Mouse (Mus musculus): ENCODE data around the gene Actr1b. TPM values are rescaled to one million over a fixed set of nuclear protein-coding genes. Genes with fewer than 3 reads are reported as not detected.
A peak's percentile ranks its signal among the peaks of the same experiment; 100 is the strongest.

The Actr1b gene
- polyA plus RNA-seq, 1 experiment from 2014 or later = 102 TPM

DNA sequence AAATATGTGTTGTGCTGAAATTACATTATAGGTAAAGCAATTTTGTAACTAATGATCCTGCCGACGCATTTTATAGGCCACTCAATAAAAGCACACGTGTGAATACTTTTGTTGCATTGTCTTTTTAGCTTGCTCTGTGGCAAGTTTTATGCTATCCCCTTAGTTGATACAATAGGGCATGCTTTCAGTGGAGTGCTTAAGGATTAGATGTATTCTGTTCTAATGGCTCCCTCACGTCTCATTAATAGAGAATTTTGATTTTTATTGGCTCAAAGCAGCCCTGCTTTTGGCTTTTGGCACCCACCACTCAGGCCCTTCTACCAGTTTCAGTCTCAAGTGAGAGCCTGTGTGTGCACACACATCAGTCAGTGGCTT, 9.8 kb upstream of the Actr1b start:
- WGBS = 54% methylated on average over 4 of the region's 4 CpGs

DNA sequence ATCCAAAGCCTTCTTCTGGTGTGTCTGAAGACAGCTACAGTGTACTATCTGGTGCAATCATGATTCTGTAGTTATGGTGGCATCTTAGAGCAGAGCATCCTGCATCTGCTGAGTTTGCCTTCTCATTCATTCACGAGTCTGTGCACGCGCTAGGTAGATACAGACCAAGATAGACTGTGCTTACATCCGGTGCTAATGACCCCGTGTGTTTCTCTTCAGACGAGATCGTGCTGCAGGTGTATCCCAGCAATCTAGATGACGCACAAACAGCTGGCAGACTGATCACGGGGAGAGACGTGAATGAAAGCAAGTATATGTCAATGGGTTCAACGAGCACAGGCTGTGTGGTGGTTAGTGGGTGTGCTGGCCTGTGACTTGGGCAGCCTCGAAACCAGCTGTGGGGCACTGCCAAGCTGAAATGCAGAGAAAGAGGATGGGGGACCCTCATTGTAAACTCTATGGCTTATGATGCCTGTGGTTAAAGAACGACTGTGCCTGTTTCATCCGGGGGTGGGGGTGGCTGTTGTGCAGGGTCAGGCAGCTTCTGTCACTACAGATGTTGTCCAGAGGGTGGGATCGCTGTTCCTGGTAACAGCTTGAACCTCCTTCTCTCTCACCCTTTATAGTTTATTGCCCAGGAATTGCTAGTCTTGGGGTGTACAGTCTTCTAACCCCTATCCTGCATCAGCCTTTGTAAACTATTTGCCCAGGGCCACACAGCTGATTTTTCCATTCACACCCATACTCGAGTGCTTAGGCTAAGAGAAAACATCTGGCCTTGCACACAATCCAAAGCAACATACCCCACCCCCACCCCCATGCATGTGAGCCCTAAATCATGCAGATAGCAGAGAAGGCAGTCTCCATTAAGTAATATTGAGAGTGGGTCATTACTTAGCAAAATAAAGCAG, 9.2 kb upstream of the Actr1b start:
- Histone ChIP-seq H3K4me1 (no peaks in the 10 kb centered on the region), H3K27ac (no peak overlapping the region), H3K4me2 (no peak overlapping the region), H3K36me3 (replicated peaks) (no peaks in the 10 kb centered on the region), H3K4me3 (replicated peaks) (no peak overlapping the region), H3K9me3 (no peaks in the 10 kb centered on the region), H3K9ac (no peak overlapping the region), H3K27me3 (no peaks in the 10 kb centered on the region; the same call in 1 of the 2 replicates)
- 69% methylated on average over 16 of the region's 16 CpGs for WGBS
- no peak for ATAC-seq (ENCODE audit: low FRiP score)

More for the DNA sequence above, 9.8 kb upstream of the Actr1b start:
- Histone ChIP-seq H3K36me3 (replicated peaks) (no peaks in the 10 kb centered on the region), H3K4me1 (no peaks in the 10 kb centered on the region), H3K27me3 (no peaks in the 10 kb centered on the region; the same call in 1 of the 2 replicates), H3K9ac (no peak overlapping the region), H3K4me2 (no peak overlapping the region), H3K27ac (no peak overlapping the region), H3K9me3 (no peaks in the 10 kb centered on the region), H3K4me3 (replicated peaks) (no peak overlapping the region)
- ATAC-seq (ENCODE audit: low FRiP score) = no peak

DNA sequence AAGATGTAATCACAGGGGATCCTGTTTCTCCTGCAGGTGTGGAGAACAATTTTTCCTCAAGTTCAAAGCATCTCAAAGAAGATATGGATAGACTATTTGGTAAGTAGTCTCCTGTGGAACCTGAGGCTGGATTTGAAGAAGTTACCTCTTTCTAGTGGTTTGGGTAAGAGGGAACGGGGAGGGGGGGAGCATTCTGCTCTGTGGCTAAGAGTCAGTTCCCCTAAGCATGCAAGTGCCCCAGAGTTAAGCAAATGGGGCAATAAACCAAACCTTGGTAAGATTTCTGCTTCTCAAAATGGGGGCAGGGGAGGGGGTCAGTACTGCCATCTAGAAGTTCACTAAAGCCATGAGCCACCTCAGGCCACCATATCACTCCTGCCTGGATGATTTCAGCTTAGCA, 4.6 kb upstream of the Actr1b start:
- no peaks in the 10 kb centered on the region for H3K9me3 ChIP-seq
- no peak for ATAC-seq (ENCODE audit: low FRiP score)
- no peaks in the 10 kb centered on the region; the same call in 1 of the 2 replicates for H3K27me3 ChIP-seq
- 59% methylated on average over 1 of the region's 1 CpGs for WGBS
- H3K36me3 ChIP-seq (replicated peaks) = no peaks in the 10 kb centered on the region
- H3K4me1 ChIP-seq = no peaks in the 10 kb centered on the region
- H3K4me2 ChIP-seq = no peak overlapping the region
- no peak overlapping the region for H3K27ac ChIP-seq
- no peak overlapping the region for H3K9ac ChIP-seq
- no peak overlapping the region for H3K4me3 ChIP-seq (replicated peaks)

DNA sequence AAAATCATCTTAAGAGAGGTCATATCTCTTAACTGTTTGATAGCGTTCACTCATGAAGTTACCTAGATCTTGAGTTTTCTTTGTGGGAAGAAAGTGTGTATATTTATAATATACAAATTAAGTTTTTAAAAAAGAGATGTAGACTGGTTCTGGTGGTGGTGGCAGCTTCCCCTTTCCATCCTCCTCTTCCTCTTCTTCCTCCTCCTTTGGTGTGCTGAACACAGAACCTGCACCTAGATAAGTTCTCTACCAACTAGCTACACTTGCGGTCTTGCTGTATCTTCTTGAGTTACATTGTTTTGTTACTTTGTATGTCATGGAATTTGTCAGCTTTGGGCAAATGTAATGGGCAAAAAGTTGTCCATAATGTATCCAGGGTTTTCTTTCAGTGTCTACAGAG, 3.1 kb downstream of the Actr1b start:
- Histone ChIP-seq H3K4me2 (no peak overlapping the region), H3K36me3 (replicated peaks) (peaks cover 14% of the 10 kb centered on the region), H3K27me3 (no peaks in the 10 kb centered on the region), H3K9ac (no peak overlapping the region), H3K4me3 (replicated peaks) (no peak overlapping the region), H3K27ac (no peak overlapping the region), H3K9me3 (no peaks in the 10 kb centered on the region), H3K4me1 (peaks cover 15% of the 10 kb centered on the region)
- WGBS = 97% methylated on average over 2 of the region's 2 CpGs
- ATAC-seq (ENCODE audit: low FRiP score) = no peak

DNA sequence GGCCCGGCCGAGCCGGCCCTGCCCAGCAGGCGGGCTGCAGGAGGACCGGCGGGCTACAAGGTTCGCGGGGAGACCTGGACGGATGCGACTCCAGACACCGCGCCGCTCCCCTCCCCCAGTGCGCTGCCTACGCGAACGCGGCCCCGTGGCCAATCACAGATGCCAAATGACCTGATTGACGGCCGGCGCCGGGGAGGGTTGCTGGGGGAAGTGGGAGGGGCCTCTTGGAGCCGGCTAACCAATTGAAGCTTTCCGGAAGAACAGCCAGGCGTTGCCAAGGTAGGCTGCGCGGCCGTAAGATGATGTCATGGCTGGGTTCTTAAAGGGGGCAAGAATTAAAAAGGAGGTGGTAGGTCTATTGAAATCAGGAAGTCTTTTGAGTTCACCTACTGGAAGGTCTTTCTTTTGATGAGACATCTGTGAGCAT, 4.4 kb downstream of the Actr1b start, which contains the start of gene 4933424G06Rik:
4933424G06Rik (plus strand) TSS at position 296 of the 427 bp plus-strand sequence.
- Histone ChIP-seq H3K9me3 (no peaks in the 10 kb centered on the region), H3K4me3 (replicated peaks) (peak within 1 kb of the TSS; percentile 96), H3K36me3 (replicated peaks) (peaks cover 26% of the 10 kb centered on the region), H3K4me2 (peak within 1 kb of the TSS; percentile 88), H3K4me1 (peaks cover 15% of the 10 kb centered on the region), H3K27me3 (no peaks in the 10 kb centered on the region), H3K27ac (peak within 1 kb of the TSS; percentile 71), H3K9ac (peak within 1 kb of the TSS; percentile 94)
- ATAC-seq (ENCODE audit: low FRiP score) = peak; percentile 98
- WGBS = 2% methylated on average over 29 of the region's 29 CpGs

DNA sequence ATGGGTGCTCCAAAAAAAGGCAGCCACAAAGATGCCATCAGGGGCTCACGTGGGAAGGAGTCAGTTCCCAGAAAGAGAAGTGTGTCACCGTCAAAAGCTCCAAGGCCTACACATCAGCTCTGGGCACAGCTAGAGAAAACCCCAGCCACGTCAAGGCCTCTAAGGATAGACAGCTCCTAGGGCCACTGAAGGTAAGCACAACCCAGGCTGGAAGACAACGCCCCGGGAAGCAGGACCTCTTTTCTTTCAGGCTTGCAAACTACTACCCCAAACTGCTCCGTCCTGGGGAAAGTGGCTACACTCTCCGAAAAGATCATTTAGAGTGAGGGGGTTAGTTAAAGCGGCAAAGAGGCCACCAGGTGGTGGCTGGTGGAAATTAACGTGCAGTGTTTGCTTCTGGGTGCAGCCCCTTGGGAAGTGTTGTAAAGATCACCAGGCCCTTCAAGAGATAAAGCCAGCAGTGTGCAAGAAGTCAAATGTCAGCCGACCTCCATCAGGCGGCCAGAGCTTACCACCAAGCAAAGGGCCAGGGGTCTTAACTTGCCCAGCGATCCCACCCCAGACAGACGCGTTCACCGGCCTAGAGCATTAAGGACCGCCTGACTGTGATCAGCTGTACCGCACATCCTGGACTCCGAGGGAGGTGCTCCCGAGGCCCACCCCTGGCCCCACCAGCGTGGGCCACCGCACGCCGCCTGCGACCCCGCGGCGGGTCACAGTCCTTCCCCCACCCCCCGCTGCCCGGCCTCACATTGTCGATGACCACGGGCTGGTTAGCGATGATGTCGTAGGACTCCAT, 5.0 kb downstream of the Actr1b start:
- H3K4me2 ChIP-seq = peak overlapping the region; percentile 88
- H3K4me3 ChIP-seq (replicated peaks) = peak overlapping the region; percentile 96
- H3K4me1 ChIP-seq = peaks cover 15% of the 10 kb centered on the region
- no peaks in the 10 kb centered on the region for H3K27me3 ChIP-seq
- peak overlapping the region; percentile 94 for H3K9ac ChIP-seq
- H3K27ac ChIP-seq = peak overlapping the region; percentile 71
- H3K36me3 ChIP-seq (replicated peaks) = peaks cover 32% of the 10 kb centered on the region
- under 1% methylated on average over 33 of the region's 33 CpGs for WGBS
- H3K9me3 ChIP-seq = no peaks in the 10 kb centered on the region
- ATAC-seq (ENCODE audit: low FRiP score) = peak; percentile 77

DNA sequence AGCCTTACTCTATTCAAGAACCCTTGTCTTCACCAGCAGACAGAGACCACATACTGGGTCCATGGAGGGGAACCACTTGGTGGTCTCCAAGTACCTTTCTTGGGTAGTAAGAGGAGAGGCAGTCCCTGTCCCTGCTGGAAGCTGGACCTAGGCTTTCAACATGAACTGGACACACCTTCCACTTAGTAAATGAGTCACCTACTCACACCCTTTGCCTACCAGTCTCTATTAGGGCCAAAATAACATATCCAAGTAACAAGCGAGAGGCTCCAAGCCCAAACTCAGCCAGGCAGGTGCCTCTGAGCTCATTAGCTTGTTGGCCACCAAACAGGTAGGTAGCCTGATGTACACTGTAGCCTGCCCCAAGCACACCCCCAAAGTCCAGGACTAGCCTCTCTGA, 5.6 kb downstream of the Actr1b start:
- Histone ChIP-seq H3K4me2 (peak overlapping the region; percentile 88), H3K9me3 (no peaks in the 10 kb centered on the region), H3K9ac (peak overlapping the region; percentile 94), H3K36me3 (replicated peaks) (peaks cover 38% of the 10 kb centered on the region), H3K4me1 (peaks cover 15% of the 10 kb centered on the region), H3K27me3 (no peaks in the 10 kb centered on the region), H3K27ac (no peak overlapping the region), H3K4me3 (replicated peaks) (peak overlapping the region; percentile 96)
- 88% methylated on average over 1 of the region's 1 CpGs for WGBS
- ATAC-seq (ENCODE audit: low FRiP score) = no peak

DNA sequence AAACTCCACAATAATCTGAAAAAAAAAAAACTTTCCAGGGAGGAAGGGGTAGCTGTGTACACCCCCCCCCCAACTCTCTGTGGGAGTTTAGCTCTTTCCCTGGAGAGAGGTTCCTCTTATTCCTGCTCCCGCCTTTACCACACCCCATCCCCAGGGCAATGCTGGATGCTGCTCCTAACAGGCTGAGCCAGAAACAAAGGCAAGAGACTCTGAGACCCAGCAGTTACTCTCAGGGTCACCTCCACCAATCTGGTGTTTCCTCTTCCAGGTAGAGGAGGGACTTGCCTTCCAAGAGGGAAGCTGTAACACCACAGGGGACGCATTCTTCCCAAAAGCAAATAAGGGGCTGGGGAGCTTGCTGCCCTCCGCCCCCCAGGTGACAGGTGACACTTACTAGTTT, 6.4 kb downstream of the Actr1b start:
- Histone ChIP-seq H3K4me1 (peaks cover 15% of the 10 kb centered on the region), H3K36me3 (replicated peaks) (peaks cover 47% of the 10 kb centered on the region), H3K4me3 (replicated peaks) (no peak overlapping the region), H3K4me2 (no peak overlapping the region), H3K27me3 (no peaks in the 10 kb centered on the region), H3K9me3 (no peaks in the 10 kb centered on the region), H3K9ac (no peak overlapping the region), H3K27ac (no peak overlapping the region)
- 74% methylated on average over 3 of the region's 3 CpGs for WGBS
- ATAC-seq (ENCODE audit: low FRiP score) = no peak

DNA sequence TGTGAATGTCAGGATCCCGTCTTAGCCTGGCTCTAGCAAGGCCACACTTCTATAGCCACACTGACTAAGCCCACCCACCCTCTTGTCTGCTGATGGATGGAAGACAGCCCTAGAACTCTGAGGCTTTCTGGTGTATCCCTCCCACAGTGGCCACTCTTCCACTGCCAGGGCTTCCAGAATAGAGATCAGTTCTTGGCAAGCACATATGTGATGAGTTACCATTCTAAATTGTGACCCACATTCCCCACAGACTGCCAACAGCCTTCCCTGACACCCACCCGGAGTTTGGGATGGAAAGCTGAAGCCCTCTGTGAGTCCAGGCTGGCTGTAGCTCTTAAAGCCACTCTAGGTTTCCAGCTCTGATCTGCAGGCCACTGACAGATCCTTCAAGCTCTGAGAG, 7.1 kb downstream of the Actr1b start:
- no peaks in the 10 kb centered on the region for H3K9me3 ChIP-seq
- no peak for ATAC-seq (ENCODE audit: low FRiP score)
- no peak overlapping the region for H3K4me2 ChIP-seq
- H3K27me3 ChIP-seq = no peaks in the 10 kb centered on the region
- no peak overlapping the region for H3K4me3 ChIP-seq (replicated peaks)
- 75% methylated on average over 2 of the region's 2 CpGs for WGBS
- peaks cover 53% of the 10 kb centered on the region for H3K36me3 ChIP-seq (replicated peaks)
- H3K27ac ChIP-seq = no peak overlapping the region
- H3K4me1 ChIP-seq = peaks cover 15% of the 10 kb centered on the region
- H3K9ac ChIP-seq = 0 out of 2 replicates have a peak overlapping the region, but pooled peaks have one; percentile 25

DNA sequence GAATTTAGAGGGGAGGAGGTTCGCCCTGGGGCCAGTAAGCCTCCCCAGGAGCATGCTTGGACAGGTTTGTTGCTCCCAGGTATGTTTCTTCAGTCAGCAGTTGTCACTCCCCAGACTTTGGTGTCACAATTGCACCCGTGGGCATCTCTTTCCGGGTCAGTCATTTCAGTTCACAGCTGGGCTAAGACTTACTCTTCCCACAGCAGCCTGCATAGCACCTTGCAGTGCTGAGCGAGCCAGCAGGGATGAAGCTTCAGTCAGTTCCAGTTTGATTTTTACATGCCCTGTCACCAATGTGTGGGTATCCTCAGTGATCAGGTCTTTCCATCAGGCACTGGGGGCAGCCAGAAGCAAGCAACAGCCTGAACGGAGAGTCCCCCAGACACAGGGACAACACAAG, 17.2 kb downstream of the Actr1b start:
- Histone ChIP-seq H3K27me3 (no peaks in the 10 kb centered on the region), H3K27ac (no peak overlapping the region), H3K4me3 (replicated peaks) (no peak overlapping the region), H3K9ac (no peak overlapping the region), H3K4me1 (peaks cover 7% of the 10 kb centered on the region), H3K36me3 (replicated peaks) (peaks cover 63% of the 10 kb centered on the region), H3K9me3 (no peaks in the 10 kb centered on the region), H3K4me2 (no peak overlapping the region)
- ATAC-seq (ENCODE audit: low FRiP score) = no peak
- WGBS = 71% methylated on average over 5 of the region's 5 CpGs

DNA sequence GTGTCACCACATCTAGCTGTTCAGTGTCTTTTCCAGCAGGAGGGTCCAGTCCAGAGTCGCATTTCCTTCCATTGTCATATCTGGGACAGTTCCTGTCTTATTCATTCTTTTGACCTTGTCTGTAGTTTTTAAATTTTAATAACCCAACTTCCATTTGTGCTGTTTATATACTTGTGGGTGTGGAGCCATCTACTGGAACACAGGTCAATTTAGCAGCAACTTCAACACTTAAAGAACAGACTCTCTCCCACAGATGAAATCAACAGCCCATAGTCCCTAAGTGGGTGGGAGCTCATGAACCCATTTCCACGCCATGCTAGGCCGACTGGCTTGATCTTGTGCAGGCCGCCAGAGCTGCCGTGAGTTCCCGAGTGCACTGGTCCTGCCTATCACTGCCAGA, 17.8 kb downstream of the Actr1b start:
- ATAC-seq (ENCODE audit: low FRiP score) = no peak

DNA sequence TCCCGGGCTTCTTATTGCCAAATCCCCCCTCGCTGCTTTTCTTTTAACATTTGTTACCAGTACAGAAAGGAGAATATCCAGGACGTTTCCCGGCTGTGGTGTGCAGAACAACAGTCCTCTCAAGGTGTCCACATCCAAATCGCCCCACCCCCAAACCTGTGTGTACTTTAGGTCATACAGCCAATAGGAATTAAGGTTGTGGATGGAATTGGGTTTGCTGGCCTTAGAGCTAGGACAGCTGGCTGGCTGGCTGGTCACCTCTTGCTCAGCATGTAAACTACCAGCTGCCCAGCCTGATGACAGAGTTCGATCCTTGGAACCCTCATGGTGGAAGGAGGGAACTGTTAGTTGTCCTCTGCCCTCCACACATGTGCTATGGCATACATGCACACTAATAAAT, 19.4 kb downstream of the Actr1b start:
- Histone ChIP-seq H3K36me3 (replicated peaks) (peaks cover 41% of the 10 kb centered on the region), H3K4me1 (peaks cover 13% of the 10 kb centered on the region), H3K9ac (no peak overlapping the region), H3K4me2 (no peak overlapping the region), H3K27ac (no peak overlapping the region), H3K27me3 (no peaks in the 10 kb centered on the region), H3K4me3 (replicated peaks) (no peak overlapping the region), H3K9me3 (no peaks in the 10 kb centered on the region)
- WGBS = 92% methylated on average over 6 of the region's 6 CpGs
- no peak for ATAC-seq (ENCODE audit: low FRiP score)

More for the DNA sequence above, 17.8 kb downstream of the Actr1b start:
- no peaks in the 10 kb centered on the region for H3K9me3 ChIP-seq
- peaks cover 56% of the 10 kb centered on the region for H3K36me3 ChIP-seq (replicated peaks)
- H3K4me1 ChIP-seq = peaks cover 9% of the 10 kb centered on the region
- H3K4me3 ChIP-seq (replicated peaks) = no peak overlapping the region
- no peak overlapping the region for H3K9ac ChIP-seq
- H3K27ac ChIP-seq = no peak overlapping the region
- H3K4me2 ChIP-seq = no peak overlapping the region
- no peaks in the 10 kb centered on the region for H3K27me3 ChIP-seq
- WGBS = 81% methylated on average over 6 of the region's 6 CpGs

Measured in forebrain, embryonic 12.5 days (tissue).